Mouse (Mus musculus) hindbrain, embryonic 14.5 days (tissue): Measurements from ENCODE around the gene Gpc6. TPM values are rescaled to one million over a fixed set of nuclear protein-coding genes. Genes with fewer than 3 reads are reported as not detected.

ENCODE experiments used
- ATAC-seq: fragments of 200-750 bp; cut with Nextera tagmentation; 2 replicates; pipeline ENCODE4 v1.8.0; 2017; ENCODE audit warnings: moderate number of reproducible peaks, mild to moderate bottlenecking, moderate TSS enrichment, moderate library complexity; ENCODE audit not compliant: low FRiP score
- DNase-seq: peaks from one replicate; pipeline ENCODE4 v3.0.0-alpha.2; 2015; ENCODE audit warnings: low spot score
- H3K27ac ChIP-seq: fragments of 300-500 bp; sonication (generic); 2 replicates; pipeline ENCODE4 v1.5.1; 2014; ENCODE audit warnings: mild to moderate bottlenecking, moderate library complexity
- H3K27me3 ChIP-seq: fragments of 300-500 bp; sonication (generic); 2 replicates; pipeline ENCODE4 v1.6.1; 2014; ENCODE audit warnings: mild to moderate bottlenecking, low read length, mixed read lengths; ENCODE audit not compliant: control insufficient read depth, insufficient read depth
- H3K36me3 ChIP-seq: fragments of 300-500 bp; sonication (generic); replicated peaks from 2 replicates; pipeline ENCODE4 v1.6.1; 2014; ENCODE audit not compliant: control insufficient read depth, insufficient read depth
- H3K4me1 ChIP-seq: fragments of 300-500 bp; sonication (generic); replicated peaks from 2 replicates; pipeline ENCODE4 v1.6.1; 2014; ENCODE audit warnings: antibody characterized with exemption, low read length, mixed read lengths; ENCODE audit not compliant: control insufficient read depth, insufficient read depth
- H3K4me2 ChIP-seq: fragments of 300-500 bp; sonication (generic); replicated peaks from 2 replicates; pipeline ENCODE4 v1.6.1; 2014; ENCODE audit warnings: mild to moderate bottlenecking, moderate library complexity
- H3K4me3 ChIP-seq: fragments of 300-500 bp; sonication (generic); replicated peaks from 2 replicates; pipeline ENCODE4 v1.5.1; 2014; ENCODE audit warnings: mild to moderate bottlenecking, low read length
- H3K9ac ChIP-seq: fragments of 300-500 bp; sonication (generic); 2 replicates; pipeline ENCODE4 v1.6.1; 2014
- H3K9me3 ChIP-seq: fragments of 300-500 bp; sonication (generic); 2 replicates; pipeline ENCODE4 v1.6.1; 2016; ENCODE audit warnings: low read length; ENCODE audit not compliant: control insufficient read depth
- WGBS: fragments of 180-500 bp; shearing (Covaris S2); extraction: QIAGEN DNeasy Blood & Tissue Kit; methylation state at CpG from one replicate; pipeline ENCODE4 v1.1.7; 2014; 5-methylcytosine and 5-hydroxymethylcytosine counted together
- polyA plus RNA-seq: library from polyadenylated mRNA; unstranded; fragments of >200 nt; fragmentation: Nextera tagmentation; extraction: Ambion mirVana; gene quantifications from 2 replicates; pipeline ENCODE4 v1.2.1, GENCODE M21; 2014

Gpc6 gene
- polyA plus RNA-seq, 1 experiment from 2014 or later = 18.6 TPM

DNA sequence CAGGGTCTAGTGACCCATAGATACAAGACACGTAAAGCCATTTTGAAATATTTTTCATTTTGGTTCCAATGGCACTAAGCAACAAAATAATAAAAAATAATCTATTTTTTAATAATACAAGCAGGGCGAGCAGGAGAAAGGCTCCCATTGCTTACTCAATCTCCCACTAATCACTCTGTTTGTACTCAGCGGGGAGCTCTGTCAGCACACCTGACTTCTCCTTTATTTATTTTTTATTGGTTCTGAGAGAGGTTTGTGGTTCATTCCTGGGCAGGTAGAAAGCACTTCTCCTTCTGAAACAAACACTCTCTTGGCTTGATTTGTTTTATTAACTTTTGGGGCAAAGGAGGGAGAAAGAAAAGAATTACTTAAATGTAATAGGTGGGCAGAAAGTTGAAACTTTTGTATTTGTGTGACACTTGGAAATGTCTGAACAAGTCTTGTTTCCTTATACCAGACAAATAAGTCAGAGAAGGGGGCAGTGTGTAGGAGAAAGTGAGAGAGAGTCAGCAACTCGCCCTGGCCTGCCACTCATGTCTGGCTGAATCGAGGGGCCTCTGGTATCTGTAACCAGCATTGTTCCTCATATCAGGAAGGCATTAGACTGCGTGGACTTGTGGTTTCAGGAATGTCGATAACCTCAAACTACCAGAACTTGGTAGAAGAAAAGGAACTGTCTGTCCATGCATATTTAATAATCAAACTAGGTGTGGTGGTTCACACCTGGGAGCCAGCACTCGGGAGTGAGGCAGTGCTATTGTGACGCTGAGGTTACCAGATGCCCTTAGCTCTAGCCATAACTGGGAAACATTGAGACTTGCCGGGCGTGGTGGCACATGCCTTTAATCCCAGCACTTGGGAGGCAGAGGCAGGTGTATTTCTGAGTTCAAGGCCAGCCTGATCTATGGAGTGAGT is 924.7 kb downstream of the Gpc6 start:
- Histone ChIP-seq H3K9me3 (no peaks in the 10 kb centered on the region), H3K27me3 (no peaks in the 10 kb centered on the region), H3K27ac (no peak overlapping the region), H3K4me1 (no peaks in the 10 kb centered on the region), H3K4me3 (no peak overlapping the region), H3K9ac (no peak overlapping the region), H3K36me3 (no peaks in the 10 kb centered on the region), H3K4me2 (no peak overlapping the region)
- WGBS = 90% methylated on average over 11 of the region's 11 CpGs
- ATAC-seq (no peak), DNase-seq (no peak)

GRCm38 (mm10) chr14:117852266-117852665 is 927.2 kb downstream of the Gpc6 start:
- DNase-seq = no peak
- ATAC-seq = no peak
- Histone ChIP-seq H3K27ac (no peak overlapping the region), H3K9me3 (no peaks in the 10 kb centered on the region), H3K4me3 (no peak overlapping the region), H3K27me3 (no peaks in the 10 kb centered on the region), H3K36me3 (no peaks in the 10 kb centered on the region), H3K4me2 (no peak overlapping the region), H3K9ac (no peak overlapping the region), H3K4me1 (no peaks in the 10 kb centered on the region)
- WGBS = 91% methylated on average over 3 of the region's 3 CpGs

- no peaks in the 10 kb centered on the region for H3K27me3 ChIP-seq
- H3K4me1 ChIP-seq = no peaks in the 10 kb centered on the region
- ATAC-seq (no peak), DNase-seq (no peak)
- H3K27ac ChIP-seq = no peak overlapping the region
- no peak overlapping the region for H3K4me3 ChIP-seq
- H3K9me3 ChIP-seq = no peaks in the 10 kb centered on the region
- no peak overlapping the region for H3K9ac ChIP-seq
- no peak overlapping the region for H3K4me2 ChIP-seq
- 86% methylated on average over 2 of the region's 2 CpGs for WGBS
- no peaks in the 10 kb centered on the region for H3K36me3 ChIP-seq
Observed at GRCm38 (mm10) chr14:117852842-117853241, 927.7 kb downstream of the Gpc6 start.

- no peak for ATAC-seq
Observed at GRCm38 (mm10) chr14:117854498-117854897, 929.4 kb downstream of the Gpc6 start.

GRCm38 (mm10) chr14:117871268-117871667 is 946.2 kb downstream of the Gpc6 start:
- Histone ChIP-seq H3K9me3 (no peaks in the 10 kb centered on the region), H3K27ac (no peak overlapping the region), H3K9ac (no peak overlapping the region), H3K36me3 (no peaks in the 10 kb centered on the region), H3K4me2 (no peak overlapping the region), H3K4me3 (no peak overlapping the region), H3K4me1 (no peaks in the 10 kb centered on the region), H3K27me3 (no peaks in the 10 kb centered on the region)
- no peak for ATAC-seq
- DNase-seq = no peak

More at GRCm38 (mm10) chr14:117854498-117854897, 929.4 kb downstream of the Gpc6 start:
- no peaks in the 10 kb centered on the region for H3K4me1 ChIP-seq
- no peak for DNase-seq
- WGBS = 78% methylated on average over 5 of the region's 5 CpGs
- no peak overlapping the region for H3K4me3 ChIP-seq
- no peak overlapping the region for H3K4me2 ChIP-seq
- H3K9ac ChIP-seq = no peak overlapping the region
- H3K27ac ChIP-seq = no peak overlapping the region
- H3K9me3 ChIP-seq = no peaks in the 10 kb centered on the region
- no peaks in the 10 kb centered on the region for H3K36me3 ChIP-seq
- no peaks in the 10 kb centered on the region for H3K27me3 ChIP-seq

DNA sequence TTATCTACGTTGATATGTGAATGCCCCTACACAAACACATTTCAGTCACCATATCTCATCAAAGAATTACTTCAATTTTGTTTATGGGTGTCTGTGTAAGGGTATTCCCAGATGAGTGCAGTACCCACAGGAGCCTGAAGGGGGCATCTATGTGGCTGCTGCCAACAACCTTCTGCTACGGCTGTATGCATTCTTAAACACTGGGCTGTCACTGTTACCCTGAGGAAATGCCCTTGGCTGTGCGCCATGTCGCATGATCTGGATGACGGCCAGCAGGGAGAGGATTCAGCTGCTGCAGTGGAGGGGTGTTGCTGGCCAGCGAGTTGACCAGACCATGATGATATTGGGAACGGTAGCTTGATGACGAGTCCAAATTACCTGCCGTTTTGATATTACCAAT is 954.2 kb downstream of the Gpc6 start:
- Histone ChIP-seq H3K9ac (no peak overlapping the region), H3K27ac (no peak overlapping the region), H3K27me3 (no peaks in the 10 kb centered on the region), H3K4me3 (no peak overlapping the region), H3K9me3 (no peaks in the 10 kb centered on the region), H3K4me1 (no peaks in the 10 kb centered on the region), H3K4me2 (no peak overlapping the region), H3K36me3 (no peaks in the 10 kb centered on the region)
- no peak for DNase-seq
- 88% methylated on average over 9 of the region's 9 CpGs for WGBS
- no peak for ATAC-seq

DNA sequence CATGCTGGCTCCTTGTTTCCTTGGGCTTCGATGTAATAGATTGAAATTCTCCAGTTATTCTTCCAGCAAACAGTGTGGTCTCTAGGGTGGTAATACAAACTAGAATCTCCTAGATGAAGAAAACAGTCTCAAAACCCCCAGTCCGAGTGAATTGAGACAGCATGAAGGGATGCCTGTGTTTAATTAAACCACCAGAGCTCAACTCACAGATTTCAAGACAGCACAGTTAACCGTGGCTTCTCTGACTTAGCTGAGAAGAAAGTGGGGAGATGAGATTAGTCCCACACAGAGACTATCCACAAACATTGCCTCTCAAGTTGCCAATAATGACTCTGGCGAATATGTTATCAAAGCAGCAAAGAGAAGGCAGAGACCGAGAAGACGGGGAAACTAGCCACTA is 956.0 kb downstream of the Gpc6 start:
- H3K9ac ChIP-seq = no peak overlapping the region
- no peak overlapping the region for H3K4me2 ChIP-seq
- H3K27ac ChIP-seq = no peak overlapping the region
- WGBS = 71% methylated on average over 6 of the region's 6 CpGs
- H3K4me1 ChIP-seq = no peaks in the 10 kb centered on the region
- H3K27me3 ChIP-seq = no peaks in the 10 kb centered on the region
- H3K36me3 ChIP-seq = no peaks in the 10 kb centered on the region
- no peaks in the 10 kb centered on the region for H3K9me3 ChIP-seq
- H3K4me3 ChIP-seq = no peak overlapping the region
- DNase-seq = no peak
- ATAC-seq = no peak

GRCm38 (mm10) chr14:117882222-117882621 is 957.1 kb downstream of the Gpc6 start:
- no peak for DNase-seq
- no peaks in the 10 kb centered on the region for H3K4me1 ChIP-seq
- no peak overlapping the region for H3K9ac ChIP-seq
- no peak overlapping the region for H3K4me2 ChIP-seq
- no peaks in the 10 kb centered on the region for H3K36me3 ChIP-seq
- H3K27ac ChIP-seq = no peak overlapping the region
- no peaks in the 10 kb centered on the region for H3K27me3 ChIP-seq
- no peak overlapping the region for H3K4me3 ChIP-seq
- WGBS = 65% methylated on average over 3 of the region's 3 CpGs
- no peaks in the 10 kb centered on the region for H3K9me3 ChIP-seq
- ATAC-seq = no peak

GRCm38 (mm10) chr14:117889653-117890052 is 964.5 kb downstream of the Gpc6 start:
- Histone ChIP-seq H3K4me3 (no peak overlapping the region), H3K4me1 (no peaks in the 10 kb centered on the region), H3K4me2 (no peak overlapping the region), H3K9ac (no peak overlapping the region), H3K36me3 (no peaks in the 10 kb centered on the region), H3K27ac (no peak overlapping the region), H3K27me3 (no peaks in the 10 kb centered on the region), H3K9me3 (no peaks in the 10 kb centered on the region)
- WGBS = 72% methylated on average over 2 of the region's 2 CpGs
- DNase-seq (no peak), ATAC-seq (no peak)
